Mouse (Mus musculus): ENCODE data around the gene Dnttip1.

Gene Dnttip1

GRCm38 (mm10) chr2:164754105-164754504 lies 8.3 kb downstream of the Dnttip1 start:
- CTCF ChIA-PET: no interaction called here

GRCm38 (mm10) chr2:164754800-164755199 lies 9.0 kb downstream of the Dnttip1 start:
- CTCF ChIA-PET: no interaction called here

- CTCF ChIA-PET: interaction anchor here (0.6 kb wide), 1 partner anchor 986 kb away, joined by 3 read pairs; no protein-coding TSS in a partner anchor
Observed at GRCm38 (mm10) chr2:164757841-164758240, 12.1 kb downstream of the Dnttip1 start.

DNA sequence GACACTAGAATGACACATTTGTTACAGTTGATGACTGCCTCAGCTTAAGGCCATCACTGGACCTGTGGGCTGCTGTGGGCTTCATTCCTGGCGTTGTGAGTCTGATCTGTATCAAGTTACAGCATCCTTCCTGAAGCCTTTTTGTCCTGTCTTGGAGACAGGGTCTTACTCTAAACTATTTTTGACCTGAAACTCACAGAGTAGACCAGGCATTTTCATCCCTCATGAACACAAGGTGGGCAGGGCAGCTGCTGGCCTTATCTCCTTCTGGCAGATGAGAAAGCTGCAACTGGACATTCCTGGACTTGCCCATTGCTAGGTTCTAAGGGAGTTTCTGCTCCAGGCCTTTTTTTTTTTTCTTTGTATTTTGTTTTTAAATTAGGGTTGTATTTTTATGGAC lies 12.9 kb downstream of the Dnttip1 start:
- CTCF ChIA-PET: no interaction called here

- CTCF ChIA-PET: no interaction called here
Observed at GRCm38 (mm10) chr2:164760059-164760833, 14.5 kb downstream of the Dnttip1 start.

DNA sequence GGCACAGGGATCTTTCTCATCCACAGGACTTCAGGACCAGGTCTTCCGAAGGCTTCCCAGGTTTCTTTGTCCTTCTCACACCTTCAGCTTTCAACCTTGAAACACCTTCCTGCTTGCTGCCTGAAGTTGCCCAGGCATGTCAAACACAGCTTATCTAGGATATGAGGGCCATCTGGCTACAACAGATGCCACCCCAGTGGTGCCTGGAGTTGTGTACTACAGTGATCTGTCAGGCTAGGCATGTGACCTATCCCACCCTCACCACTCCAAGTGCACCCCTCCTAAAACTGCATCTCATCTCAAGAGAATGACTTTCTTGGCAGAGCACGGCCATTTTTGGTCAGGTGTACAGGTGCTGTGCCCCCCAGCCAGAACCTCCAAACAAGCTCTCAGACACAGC lies 15.7 kb downstream of the Dnttip1 start:
- CTCF ChIA-PET: interaction anchor here (0.6 to 1.2 kb wide), 2 partner anchors 15 to 42 kb away, joined by 4 to 15 read pairs; no protein-coding TSS in a partner anchor

DNA sequence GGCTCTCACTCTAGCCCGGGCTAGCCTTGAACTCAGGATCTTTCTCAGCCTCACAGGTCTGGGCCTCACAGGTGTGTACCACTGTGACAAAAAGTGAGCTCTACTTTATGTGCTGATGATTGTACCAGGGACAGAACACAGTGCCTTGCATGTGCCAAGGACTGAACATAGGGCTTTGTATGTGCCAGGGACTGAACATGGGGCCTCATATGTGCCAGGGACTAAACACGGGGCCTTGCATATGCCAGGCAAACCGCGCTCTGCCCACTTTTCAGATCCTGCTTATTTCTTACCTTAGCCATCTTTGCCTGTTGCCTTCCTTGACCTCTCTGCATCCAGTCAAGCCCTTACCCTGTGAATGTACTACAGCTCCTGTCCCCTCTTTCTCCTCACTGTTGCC lies 16.2 kb downstream of the Dnttip1 start:
- CTCF ChIA-PET: interaction anchor here (0.6 to 1.2 kb wide), 2 partner anchors 16 to 42 kb away, joined by 4 to 15 read pairs; no protein-coding TSS in a partner anchor

DNA sequence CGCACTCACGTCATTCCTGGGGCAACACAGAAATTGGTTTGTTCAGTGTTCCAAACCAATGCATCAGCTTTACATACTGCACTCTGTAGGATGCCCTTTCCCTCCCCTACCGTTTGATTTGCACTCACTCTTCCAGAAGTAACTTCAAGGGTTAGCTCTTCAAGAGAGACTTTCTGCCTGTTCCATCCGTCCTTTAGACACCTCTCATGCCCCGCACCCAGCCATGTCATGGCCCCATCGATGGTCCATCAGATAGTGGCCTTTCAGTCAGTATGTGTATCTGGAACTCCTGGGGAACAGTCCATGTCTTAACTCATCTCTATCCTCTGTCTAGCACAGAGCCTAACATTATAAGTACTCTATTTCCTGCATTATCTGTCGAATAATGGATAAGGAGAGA lies 16.8 kb downstream of the Dnttip1 start:
- CTCF ChIA-PET: no interaction called here

DNA sequence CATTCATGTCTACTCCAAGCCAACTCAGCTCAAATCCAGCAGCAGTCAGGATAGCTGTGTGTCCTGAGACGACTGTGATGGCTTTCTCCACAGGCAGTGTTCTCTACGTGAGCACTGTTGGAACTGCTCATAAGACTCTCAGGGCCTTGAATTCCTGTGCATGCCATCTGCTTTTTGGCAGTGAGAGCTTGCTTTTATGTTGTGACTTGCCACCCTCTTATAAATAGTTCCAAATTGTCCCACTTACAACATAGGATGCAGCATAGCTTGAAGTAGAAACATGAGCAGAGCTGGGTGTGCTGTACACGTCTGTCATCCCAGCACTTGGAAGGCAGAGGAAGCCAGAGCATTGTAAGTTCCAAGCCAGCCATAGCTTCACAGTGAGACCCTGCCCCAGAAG lies 20.1 kb downstream of the Dnttip1 start:
- CTCF ChIA-PET: no interaction called here

DNA sequence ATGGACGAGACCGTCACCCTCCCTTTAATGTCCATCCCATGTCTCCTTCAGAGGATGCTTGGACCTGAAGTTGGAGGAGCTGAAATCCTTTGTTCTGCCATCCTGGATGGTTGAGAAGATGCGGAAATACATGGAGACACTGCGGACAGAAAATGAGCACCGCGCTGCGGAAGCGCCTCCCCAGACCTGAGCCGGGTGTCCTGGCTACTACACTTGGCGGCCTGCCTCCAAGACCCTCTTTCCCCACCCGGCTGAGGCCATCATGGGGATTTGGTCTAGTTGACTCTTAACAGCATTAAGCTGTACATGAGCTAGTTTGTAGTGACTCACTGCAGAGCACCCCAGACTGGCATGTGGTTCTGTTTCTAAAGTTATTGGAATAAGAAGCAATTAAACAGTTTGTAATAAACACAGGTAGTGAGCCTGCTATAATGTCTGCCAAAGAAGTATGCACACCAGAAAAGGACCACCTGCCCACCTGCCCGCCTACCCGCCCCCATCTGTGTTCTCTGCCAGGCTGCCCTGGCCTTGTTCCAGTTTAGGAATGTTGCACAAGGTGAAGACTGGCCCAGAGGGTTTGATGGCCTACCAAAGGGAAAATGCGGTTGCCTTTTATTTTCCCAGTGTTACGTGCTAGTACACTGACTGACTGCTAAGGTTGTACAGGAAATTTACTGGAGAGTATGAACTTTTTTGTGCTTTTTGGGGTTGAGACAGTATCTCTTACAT lies 22.2 kb downstream of the Dnttip1 start:
- CTCF ChIA-PET: no interaction called here

GRCm38 (mm10) chr2:164769258-164770037 lies 23.7 kb downstream of the Dnttip1 start, which contains the start of gene Ube2c:
Gene Ube2c (plus strand): TSS chr2:164769898.
- CTCF ChIA-PET: interaction anchor here (0.7 kb wide), 1 partner anchor 131 kb away, joined by 4 read pairs; no protein-coding TSS in a partner anchor

DNA sequence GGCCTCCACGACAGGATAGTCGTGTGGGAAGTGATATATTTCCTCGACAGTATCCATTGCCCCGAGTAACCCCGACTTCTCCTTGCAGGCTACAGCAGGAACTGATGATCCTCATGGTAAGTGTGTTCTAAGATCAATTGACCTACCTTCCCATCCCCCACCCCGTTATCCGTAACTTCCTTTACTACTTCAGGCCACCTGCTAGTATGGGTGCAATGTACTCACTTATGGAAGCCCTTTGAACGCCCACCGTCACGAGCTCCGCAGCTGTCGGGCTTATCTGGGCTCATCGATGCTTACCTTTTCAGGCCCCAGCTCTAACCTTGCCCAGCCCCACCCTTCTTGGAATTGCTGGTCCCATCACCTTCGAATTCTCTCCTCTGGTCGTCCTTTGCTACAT lies 24.5 kb downstream of the Dnttip1 start:
- CTCF ChIA-PET: no interaction called here

GRCm38 (mm10) chr2:164771123-164771522 lies 25.3 kb downstream of the Dnttip1 start:
- CTCF ChIA-PET: interaction anchor here (0.5 kb wide), 1 partner anchor 367 kb away, joined by 5 read pairs; no protein-coding TSS in a partner anchor

DNA sequence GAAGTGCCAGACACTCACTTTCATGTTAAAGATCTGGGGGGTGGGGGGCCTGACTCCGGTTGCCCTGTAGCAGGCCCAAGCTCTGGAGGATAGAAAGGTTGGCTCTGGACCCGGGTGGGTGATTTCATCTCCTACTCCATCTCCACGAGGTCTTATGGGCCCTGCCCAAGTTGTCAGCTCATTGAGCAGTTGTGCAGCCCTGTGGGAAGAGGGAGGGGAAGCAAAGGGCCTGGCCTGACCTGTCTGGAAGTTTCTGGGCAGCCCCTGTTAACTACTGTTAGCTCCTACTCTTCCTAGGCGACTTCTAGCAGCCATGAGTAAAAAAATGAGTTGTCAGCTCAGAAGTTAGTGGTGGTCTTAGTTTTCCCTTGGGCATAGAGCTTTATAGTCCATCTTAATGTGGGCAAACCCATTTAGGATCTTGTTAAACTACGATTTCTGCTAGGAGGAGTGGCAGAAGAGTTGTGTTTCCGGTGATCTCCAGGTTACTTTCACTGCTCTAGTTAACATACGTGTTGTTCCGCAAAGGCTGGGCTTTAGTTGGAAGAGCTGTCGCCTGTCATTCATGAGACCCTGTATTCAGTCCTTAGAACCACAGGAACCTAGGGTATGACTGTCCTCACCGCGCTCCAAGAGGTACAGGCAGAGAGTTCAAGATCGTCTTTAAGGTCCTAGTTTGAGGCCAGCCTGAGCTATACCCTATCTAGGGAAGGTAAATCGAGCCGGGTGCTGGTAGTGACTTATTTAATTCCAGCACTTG lies 27.6 kb downstream of the Dnttip1 start:
- CTCF ChIA-PET: interaction anchor here (0.9 kb wide), 1 partner anchor 12 kb away, joined by 3 read pairs; the partner anchor contains the start of gene Snx21

DNA sequence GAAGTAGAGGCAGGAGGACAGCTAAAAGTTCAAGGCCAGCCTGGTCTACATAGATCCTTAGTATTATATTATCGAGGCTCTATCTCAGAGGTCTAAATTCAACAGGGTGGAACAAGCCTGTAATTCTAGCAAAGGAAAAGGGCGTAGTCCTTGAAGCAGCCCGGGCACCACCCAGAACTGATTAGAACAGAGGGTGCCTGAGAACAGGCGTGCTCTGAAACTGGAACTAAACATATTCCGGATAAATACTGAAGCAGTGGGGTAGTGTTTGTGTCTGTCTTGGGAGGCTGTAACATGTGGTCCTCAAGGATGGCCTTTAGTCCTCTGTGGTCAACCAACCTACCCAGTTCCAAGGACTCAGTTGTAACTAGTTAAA lies 28.2 kb downstream of the Dnttip1 start:
- CTCF ChIA-PET: no interaction called here

DNA sequence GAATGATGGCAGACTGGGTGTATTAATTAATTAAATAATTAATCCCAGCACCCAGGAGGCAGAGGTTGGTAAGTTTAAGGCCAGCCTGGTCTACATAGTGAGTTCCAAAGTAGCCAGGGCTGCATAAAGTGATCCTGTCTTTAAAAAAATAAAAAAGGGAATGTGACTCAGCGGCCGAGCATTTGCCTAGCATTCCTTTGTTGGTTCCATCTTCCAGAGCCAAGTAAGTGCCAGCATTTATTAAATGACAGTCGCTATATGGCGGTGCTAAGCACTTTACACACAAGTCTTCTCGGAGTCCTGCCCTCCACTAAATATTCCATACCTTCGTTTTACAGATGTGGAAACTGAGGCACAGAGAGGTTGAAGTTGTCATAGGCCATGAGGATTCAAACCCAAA lies 30.3 kb downstream of the Dnttip1 start:
- CTCF ChIA-PET: no interaction called here

DNA sequence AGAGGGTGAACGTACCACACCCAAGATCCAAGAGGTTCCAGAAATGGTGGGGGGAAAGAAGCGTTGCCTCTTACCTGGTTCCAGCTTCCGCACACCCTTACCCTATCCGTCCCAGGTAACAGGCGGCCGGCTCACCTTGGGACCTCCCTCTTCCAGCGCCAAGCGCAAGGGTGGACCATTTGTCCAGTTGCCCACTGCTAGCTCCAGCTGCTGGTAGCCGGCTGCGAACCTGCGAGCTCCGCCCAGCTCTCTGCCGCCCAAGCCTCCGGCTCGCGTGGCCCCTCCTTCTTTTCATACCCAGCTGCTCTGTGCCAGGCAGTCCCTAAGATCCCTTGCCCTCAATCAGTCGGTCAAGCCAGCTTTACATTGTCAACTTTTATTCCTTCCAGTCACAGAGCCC lies 31.0 kb downstream of the Dnttip1 start:
- CTCF ChIA-PET: no interaction called here

GRCm38 (mm10) chr2:164777246-164778014 lies 31.6 kb downstream of the Dnttip1 start:
- CTCF ChIA-PET: no interaction called here

- CTCF ChIA-PET: no interaction called here
Observed at GRCm38 (mm10) chr2:164778015-164778287, 32.2 kb downstream of the Dnttip1 start.

DNA sequence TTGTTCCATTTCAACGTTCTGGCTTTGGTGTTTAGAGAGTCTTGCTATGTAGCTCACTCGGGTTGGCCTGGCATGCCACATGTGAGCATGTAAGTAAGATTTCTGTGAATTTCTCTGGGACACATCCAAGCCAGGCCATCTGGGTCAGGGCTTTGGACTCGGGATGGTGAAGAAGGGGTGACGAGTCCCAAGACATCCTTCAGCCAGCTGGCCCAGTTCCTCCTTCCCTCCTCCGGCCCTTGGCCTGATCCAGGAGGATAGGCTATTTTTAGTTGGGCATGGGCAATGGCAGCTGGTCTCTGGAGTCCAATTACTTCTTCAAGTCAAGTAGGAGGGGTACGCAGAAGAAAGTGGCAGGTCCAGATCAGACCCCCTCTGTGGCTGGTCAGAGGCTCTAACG lies 33.0 kb downstream of the Dnttip1 start:
- CTCF ChIA-PET: no interaction called here
